In the genomic region with DNA sequence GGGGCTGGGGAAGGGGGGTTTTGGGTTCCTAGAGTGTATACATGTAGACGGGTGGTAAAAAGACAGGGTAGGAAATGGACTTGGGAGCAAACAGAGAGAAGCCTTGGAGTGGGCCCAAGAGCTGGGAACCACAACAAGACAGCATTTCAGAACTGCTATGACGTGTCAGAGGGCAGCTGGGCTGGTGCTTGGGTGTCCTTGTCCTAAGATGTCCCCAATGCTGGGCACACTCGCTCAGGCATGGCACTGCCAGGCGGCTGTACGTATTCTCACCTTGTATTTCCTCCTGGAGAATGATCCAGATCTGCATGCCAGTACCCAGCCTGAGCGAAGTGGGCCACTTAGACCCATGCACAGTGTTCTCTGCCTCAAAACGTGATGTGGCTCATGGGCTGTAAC, we compare ENCODE assay signal across 9 mouse cellular contexts.
DNase-seq lines count a peak whose midpoint lies in the region; ATAC-seq and TF ChIP-seq lines count a peak whose summit lies in the region.
"Had no signal": no experiment of that assay in that cellular context is flagged by ENCODE, and none has a peak within 500 bp of the region (broad histone marks: within the 10 kb centered on the region; RNA-seq: fewer than 3 reads in every experiment).

No protein-coding gene starts in this region.

- DNase-seq in kidney, adult 11 months, result peak; percentile 65
- no peak for DNase-seq in kidney, postnatal 4 days
- DNase-seq in adrenal gland, adult 2 months, result peak; percentile 85
- no peak for DNase-seq in limb, embryonic 14.5 days (ENCODE audit: low spot score)
- no peak for DNase-seq in spleen, postnatal 4 days (ENCODE audit: low spot score in 2 of 2)
- no peak for DNase-seq in frontal cortex, postnatal 10 days (ENCODE audit: low spot score in 2 of 2)
- DNase-seq in T-cell, adult 2 months (ENCODE audit: low spot score), result no peak
- DNase-seq: right cerebral cortex, postnatal 14 days had no signal

- H3K4me1 ChIP-seq in brown adipose tissue, adult 24 weeks (ENCODE audit: control insufficient read depth, insufficient read depth, insufficient read length, low read length), result peaks cover 44% of the 10 kb centered on the region
- peaks cover 49% of the 10 kb centered on the region for H3K4me1 ChIP-seq in limb, embryonic 14.5 days (ENCODE audit: control insufficient read depth, insufficient read depth, low read length)

- H3K4me3 ChIP-seq in brown adipose tissue, adult 24 weeks (ENCODE audit: insufficient read depth, low read depth, low read length), result peak overlapping the region; percentile 71
- no peak overlapping the region for H3K4me3 ChIP-seq in limb, embryonic 14.5 days (replicated peaks; ENCODE audit: low read length)

- 88% methylated on average over 7 of the region's 7 CpGs for WGBS in limb, embryonic 14.5 days

- peaks cover 18% of the 10 kb centered on the region for H3K36me3 ChIP-seq in limb, embryonic 14.5 days (ENCODE audit: control insufficient read depth, insufficient read depth, low read length)

- TF ChIP-seq POLR2A in limb, embryonic 14.5 days (IDR thresholded peaks at IDR 0.05; ENCODE audit: borderline replicate concordance, extremely low read depth, insufficient read depth, insufficient read length), result no peak

- no peak for ATAC-seq in limb, embryonic 14.5 days (ENCODE audit: low FRiP score, low read depth)

- H3K9me3 ChIP-seq in limb, embryonic 14.5 days (ENCODE audit: control insufficient read depth, low read length), result no peaks in the 10 kb centered on the region

- 0 out of 2 replicates have a peak overlapping the region, but pooled peaks have one; percentile 28 for H3K9ac ChIP-seq in limb, embryonic 14.5 days (ENCODE audit: low read depth, low read length, severe bottlenecking)

- no peak overlapping the region for H3K4me2 ChIP-seq in limb, embryonic 14.5 days (replicated peaks; ENCODE audit: low read depth, low read length, severe bottlenecking)

- peak overlapping the region; percentile 91 for H3K27ac ChIP-seq in brown adipose tissue, adult 24 weeks (replicated peaks; ENCODE audit: low read depth, low read length)
- no peak overlapping the region for H3K27ac ChIP-seq in limb, embryonic 14.5 days (replicated peaks; ENCODE audit: low read depth, low read length)

- no peaks in the 10 kb centered on the region for H3K27me3 ChIP-seq in limb, embryonic 14.5 days (ENCODE audit: control insufficient read depth, insufficient read depth, low read length)

Comparison
In these comparisons a context has a peak if more than half of its experiments do, and no peak if none do; other contexts are left out.
1. DNase-seq: peak in kidney, adult 11 months (single experiment) and adrenal gland, adult 2 months (single experiment); none in kidney, postnatal 4 days (0 of 2), limb, embryonic 14.5 days (single experiment), spleen, postnatal 4 days (0 of 2), frontal cortex, postnatal 10 days (0 of 2) and T-cell, adult 2 months (single experiment).